Mouse (Mus musculus) C2C12 (cell line): ENCODE measurements around the gene Dbf4.

Experiments used
- CEBPB ChIP-seq: IDR thresholded peaks from one replicate; pipeline ENCODE4 v1.6.1; 2011; ENCODE audit warnings: low read depth, mild to moderate bottlenecking, control low read depth, moderate library complexity
- CTCF ChIP-seq: IDR thresholded peaks from one replicate; pipeline ENCODE4 v1.5.1; 2011; ENCODE audit not compliant: control insufficient read depth, insufficient read depth, insufficient read length
- USF1 ChIP-seq: IDR thresholded peaks from one replicate; pipeline ENCODE4 v1.6.1; 2011; ENCODE audit warnings: low read depth, mild to moderate bottlenecking, control low read depth, moderate library complexity

- TF ChIP-seq CTCF (no peak), CEBPB (no peak), USF1 (no peak)
Measured at GRCm38 (mm10) chr5:8455565-8455964, 33.0 kb upstream of the Dbf4 start.
